Mouse (Mus musculus): ENCODE measurements around the gene Nploc4.

- no peak for TF ChIP-seq ZC3H11A (IDR thresholded peaks at IDR 0.05; ENCODE audit: low read depth, low read length)
- no peak for TF ChIP-seq NELFE (IDR thresholded peaks at IDR 0.05; ENCODE audit: low read depth, low read length)
- no peak for TF ChIP-seq CTCF (conservative IDR thresholded peaks at IDR 0.05 in 1 of 2, IDR thresholded peaks at IDR 0.05 in 1 of 2; ENCODE audit: low read depth in 2 of 2, low read length in 2 of 2)
- TF ChIP-seq ELF1 (IDR thresholded peaks at IDR 0.05; ENCODE audit: low read depth, low read length): no peak
- no peak for TF ChIP-seq HCFC1 (IDR thresholded peaks at IDR 0.05; ENCODE audit: low read depth, low read length)
- TF ChIP-seq TCF12 (IDR thresholded peaks at IDR 0.05; ENCODE audit: low read depth, low read length): no peak
- no peak for TF ChIP-seq SIN3A (IDR thresholded peaks at IDR 0.05; ENCODE audit: low read length)
- TF ChIP-seq MEF2A (IDR thresholded peaks at IDR 0.05; ENCODE audit: borderline replicate concordance, low read depth, low read length): no peak
- TF ChIP-seq EP300 (IDR thresholded peaks at IDR 0.05; ENCODE audit: low read length): no peak
- no peak for TF ChIP-seq SMC3 (IDR thresholded peaks at IDR 0.05; ENCODE audit: low read depth, low read length)
Observed at GRCm38 (mm10) chr11:120354304-120355276, 82.9 kb downstream of the Nploc4 start.

Measured in CH12.LX (cell line).